Mouse (Mus musculus): ENCODE results near the gene Scd1. TPM values are rescaled to one million over a fixed set of nuclear protein-coding genes. Genes with fewer than 3 reads are reported as not detected.

Gene Scd1
- polyA plus RNA-seq, 1 experiment from 2014 or later = 8.0 TPM

GRCm38 (mm10) chr19:44382682-44383321 is 24.9 kb downstream of the Scd1 start:
- DNase-seq (ENCODE audit: low spot score) (no peak), ATAC-seq (ENCODE audit: low read depth) (no peak)
- Histone ChIP-seq H3K4me2 (ENCODE audit: low read depth, low read length) (no peak overlapping the region), H3K4me3 (ENCODE audit: low read depth, low read length) (no peak overlapping the region), H3K4me1 (ENCODE audit: control insufficient read depth, insufficient read depth, low read length) (peaks cover 3% of the 10 kb centered on the region), H3K9me3 (ENCODE audit: control insufficient read depth, low read length) (no peaks in the 10 kb centered on the region), H3K36me3 (ENCODE audit: control insufficient read depth, insufficient read depth, low read length) (no peaks in the 10 kb centered on the region), H3K27me3 (replicated peaks; ENCODE audit: control insufficient read depth, insufficient read depth, low read length) (no peaks in the 10 kb centered on the region), H3K9ac (ENCODE audit: low read depth, low read length) (no peak overlapping the region), H3K27ac (replicated peaks; ENCODE audit: low read depth, low read length) (no peak overlapping the region)
- 78% methylated on average over 12 of the region's 12 CpGs for WGBS

- H3K9me3 ChIP-seq (ENCODE audit: control insufficient read depth, low read length) = no peaks in the 10 kb centered on the region
- H3K27me3 ChIP-seq (replicated peaks; ENCODE audit: control insufficient read depth, insufficient read depth, low read length) = no peaks in the 10 kb centered on the region
- 90% methylated on average over 4 of the region's 4 CpGs for WGBS
Observed at GRCm38 (mm10) chr19:44380065-44380464, 27.6 kb downstream of the Scd1 start.

GRCm38 (mm10) chr19:44379090-44379489 is 28.6 kb downstream of the Scd1 start:
- ATAC-seq (ENCODE audit: low read depth) = no peak
- H3K4me3 ChIP-seq (ENCODE audit: low read depth, low read length) = no peak overlapping the region
- H3K36me3 ChIP-seq (ENCODE audit: control insufficient read depth, insufficient read depth, low read length) = no peaks in the 10 kb centered on the region
- no peak overlapping the region for H3K27ac ChIP-seq (replicated peaks; ENCODE audit: low read depth, low read length)
- H3K27me3 ChIP-seq (replicated peaks; ENCODE audit: control insufficient read depth, insufficient read depth, low read length) = no peaks in the 10 kb centered on the region
- DNase-seq (ENCODE audit: low spot score) = no peak
- H3K9ac ChIP-seq (ENCODE audit: low read depth, low read length) = no peak overlapping the region
- no peak overlapping the region for H3K4me2 ChIP-seq (ENCODE audit: low read depth, low read length)
- no peaks in the 10 kb centered on the region for H3K9me3 ChIP-seq (ENCODE audit: control insufficient read depth, low read length)
- no peaks in the 10 kb centered on the region for H3K4me1 ChIP-seq (ENCODE audit: control insufficient read depth, insufficient read depth, low read length)

More at GRCm38 (mm10) chr19:44380065-44380464, 27.6 kb downstream of the Scd1 start:
- no peaks in the 10 kb centered on the region for H3K36me3 ChIP-seq (ENCODE audit: control insufficient read depth, insufficient read depth, low read length)
- no peak overlapping the region for H3K4me2 ChIP-seq (ENCODE audit: low read depth, low read length)
- no peak for DNase-seq (ENCODE audit: low spot score)
- H3K27ac ChIP-seq (replicated peaks; ENCODE audit: low read depth, low read length) = no peak overlapping the region
- no peak overlapping the region for H3K4me3 ChIP-seq (ENCODE audit: low read depth, low read length)
- H3K9ac ChIP-seq (ENCODE audit: low read depth, low read length) = no peak overlapping the region
- no peak for ATAC-seq (ENCODE audit: low read depth)
- no peaks in the 10 kb centered on the region for H3K4me1 ChIP-seq (ENCODE audit: control insufficient read depth, insufficient read depth, low read length)

- Histone ChIP-seq H3K4me2 (ENCODE audit: low read depth, low read length) (no peak overlapping the region), H3K4me1 (ENCODE audit: control insufficient read depth, insufficient read depth, low read length) (no peaks in the 10 kb centered on the region), H3K9me3 (ENCODE audit: control insufficient read depth, low read length) (no peaks in the 10 kb centered on the region), H3K36me3 (ENCODE audit: control insufficient read depth, insufficient read depth, low read length) (no peaks in the 10 kb centered on the region), H3K27me3 (replicated peaks; ENCODE audit: control insufficient read depth, insufficient read depth, low read length) (no peaks in the 10 kb centered on the region), H3K27ac (replicated peaks; ENCODE audit: low read depth, low read length) (no peak overlapping the region), H3K4me3 (ENCODE audit: low read depth, low read length) (no peak overlapping the region), H3K9ac (ENCODE audit: low read depth, low read length) (no peak overlapping the region)
- 45% methylated on average over 4 of the region's 5 CpGs for WGBS
- ATAC-seq (ENCODE audit: low read depth) (peak; percentile 71), DNase-seq (ENCODE audit: low spot score) (no peak)
Observed at GRCm38 (mm10) chr19:44377629-44378375, 29.9 kb downstream of the Scd1 start.

- no peak for DNase-seq (ENCODE audit: low spot score)
- 31% methylated on average over 3 of the region's 3 CpGs for WGBS
Observed at GRCm38 (mm10) chr19:44376511-44376951, 31.1 kb downstream of the Scd1 start.

GRCm38 (mm10) chr19:44372969-44373368 is 34.7 kb downstream of the Scd1 start:
- ATAC-seq (ENCODE audit: low read depth) (peak; percentile 90), DNase-seq (ENCODE audit: low spot score) (peak; percentile 83)
- no peaks in the 10 kb centered on the region for H3K36me3 ChIP-seq (ENCODE audit: control insufficient read depth, insufficient read depth, low read length)
- no peak overlapping the region for H3K9ac ChIP-seq (ENCODE audit: low read depth, low read length)
- WGBS = 20% methylated on average over 6 of the region's 6 CpGs
- no peaks in the 10 kb centered on the region; the same call in 1 of the 2 replicates for H3K4me1 ChIP-seq (ENCODE audit: control insufficient read depth, insufficient read depth, low read length)
- H3K4me3 ChIP-seq (ENCODE audit: low read depth, low read length) = no peak overlapping the region
- H3K27ac ChIP-seq (replicated peaks; ENCODE audit: low read depth, low read length) = no peak overlapping the region
- H3K9me3 ChIP-seq (ENCODE audit: control insufficient read depth, low read length) = no peaks in the 10 kb centered on the region
- no peaks in the 10 kb centered on the region for H3K27me3 ChIP-seq (replicated peaks; ENCODE audit: control insufficient read depth, insufficient read depth, low read length)
- no peak overlapping the region for H3K4me2 ChIP-seq (ENCODE audit: low read depth, low read length)

More at GRCm38 (mm10) chr19:44376511-44376951, 31.1 kb downstream of the Scd1 start:
- Histone ChIP-seq H3K4me2 (ENCODE audit: low read depth, low read length) (no peak overlapping the region), H3K9me3 (ENCODE audit: control insufficient read depth, low read length) (no peaks in the 10 kb centered on the region), H3K9ac (ENCODE audit: low read depth, low read length) (no peak overlapping the region), H3K4me1 (ENCODE audit: control insufficient read depth, insufficient read depth, low read length) (no peaks in the 10 kb centered on the region), H3K36me3 (ENCODE audit: control insufficient read depth, insufficient read depth, low read length) (no peaks in the 10 kb centered on the region), H3K4me3 (ENCODE audit: low read depth, low read length) (no peak overlapping the region), H3K27ac (replicated peaks; ENCODE audit: low read depth, low read length) (no peak overlapping the region), H3K27me3 (replicated peaks; ENCODE audit: control insufficient read depth, insufficient read depth, low read length) (no peaks in the 10 kb centered on the region)
- no peak for ATAC-seq (ENCODE audit: low read depth)

GRCm38 (mm10) chr19:44370231-44370630 is 37.4 kb downstream of the Scd1 start:
- H3K4me2 ChIP-seq (ENCODE audit: low read depth, low read length) = no peak overlapping the region
- 69% methylated on average over 5 of the region's 5 CpGs for WGBS
- no peak overlapping the region for H3K9ac ChIP-seq (ENCODE audit: low read depth, low read length)
- DNase-seq (ENCODE audit: low spot score) = no peak
- no peaks in the 10 kb centered on the region for H3K27me3 ChIP-seq (replicated peaks; ENCODE audit: control insufficient read depth, insufficient read depth, low read length)
- no peaks in the 10 kb centered on the region for H3K36me3 ChIP-seq (ENCODE audit: control insufficient read depth, insufficient read depth, low read length)
- no peaks in the 10 kb centered on the region; the same call in 1 of the 2 replicates for H3K4me1 ChIP-seq (ENCODE audit: control insufficient read depth, insufficient read depth, low read length)
- no peak overlapping the region for H3K27ac ChIP-seq (replicated peaks; ENCODE audit: low read depth, low read length)
- ATAC-seq (ENCODE audit: low read depth) = no peak
- H3K4me3 ChIP-seq (ENCODE audit: low read depth, low read length) = no peak overlapping the region
- no peaks in the 10 kb centered on the region for H3K9me3 ChIP-seq (ENCODE audit: control insufficient read depth, low read length)

GRCm38 (mm10) chr19:44369371-44369770 is 38.3 kb downstream of the Scd1 start:
- ATAC-seq (ENCODE audit: low read depth) (no peak), DNase-seq (ENCODE audit: low spot score) (peak; percentile 61)
- Histone ChIP-seq H3K36me3 (ENCODE audit: control insufficient read depth, insufficient read depth, low read length) (no peaks in the 10 kb centered on the region), H3K27me3 (replicated peaks; ENCODE audit: control insufficient read depth, insufficient read depth, low read length) (no peaks in the 10 kb centered on the region), H3K4me3 (ENCODE audit: low read depth, low read length) (no peak overlapping the region), H3K9me3 (ENCODE audit: control insufficient read depth, low read length) (no peaks in the 10 kb centered on the region), H3K4me1 (ENCODE audit: control insufficient read depth, insufficient read depth, low read length) (no peaks in the 10 kb centered on the region; the same call in 1 of the 2 replicates), H3K27ac (replicated peaks; ENCODE audit: low read depth, low read length) (no peak overlapping the region), H3K9ac (ENCODE audit: low read depth, low read length) (no peak overlapping the region), H3K4me2 (ENCODE audit: low read depth, low read length) (no peak overlapping the region)
- WGBS = 46% methylated on average over 8 of the region's 8 CpGs
